Mouse (Mus musculus) bone marrow, adult 2 months (tissue): ENCODE measurements around the gene Vwa1.

Experiments used
- CTCF ChIP-seq: fragments of 200-500 bp; IDR thresholded peaks from 2 replicates; pipeline ENCODE4 v1.5.1; 2011; ENCODE audit warnings: low read length, control low read depth; ENCODE audit not compliant: control insufficient read depth, insufficient read depth
- POLR2A ChIP-seq: fragments of 200-500 bp; IDR thresholded peaks from 2 replicates; pipeline ENCODE4 v1.6.1; 2011; ENCODE audit warnings: low read depth, mild to moderate bottlenecking, control low read depth, low read length, borderline replicate concordance; ENCODE audit not compliant: control insufficient read depth

DNA sequence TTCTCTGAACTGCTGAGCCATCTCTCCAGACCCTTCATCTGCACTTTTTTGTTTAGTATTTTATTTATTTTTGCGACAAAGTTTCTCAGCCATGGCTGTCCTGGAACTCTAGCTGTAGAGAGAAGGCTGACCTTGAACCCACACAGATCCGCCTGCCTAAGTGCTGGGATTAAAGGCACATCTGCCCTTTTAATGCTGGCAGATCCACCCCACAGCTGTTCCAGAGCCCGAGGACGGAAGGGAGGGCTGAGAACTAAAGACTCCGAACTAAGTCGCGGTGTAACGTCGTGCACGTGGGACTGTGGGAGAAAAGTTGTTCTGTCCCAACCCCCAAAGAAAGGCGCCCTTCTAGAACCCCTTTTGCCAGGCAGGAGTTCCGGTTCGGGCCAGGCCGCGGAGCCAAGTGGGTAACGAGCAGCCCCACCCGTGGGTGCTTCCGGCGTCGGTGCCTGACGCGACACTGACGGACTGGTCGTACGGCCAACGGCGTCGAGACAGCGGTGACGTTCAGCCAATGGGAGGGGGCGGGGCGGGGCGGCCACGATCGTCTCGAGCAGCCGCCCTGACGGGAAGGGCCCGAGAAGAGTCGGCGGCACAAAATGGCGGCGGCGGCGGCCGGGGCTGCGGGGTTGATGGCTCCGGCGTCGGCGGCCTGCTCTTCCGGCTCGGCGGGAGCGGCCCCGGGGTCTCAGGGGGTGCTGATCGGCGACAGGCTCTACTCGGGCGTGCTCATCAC is 37.6 kb upstream of the Vwa1 start, which contains the start of gene Ccnl2:
- no peak for TF ChIP-seq CTCF
- peak; percentile 74; the same call in 1 of the 2 replicates for TF ChIP-seq POLR2A
